Mouse (Mus musculus) B cell, adult 62 days (primary cell): ENCODE measurements around the gene Scmh1. TPM values are rescaled to one million over a fixed set of nuclear protein-coding genes. Genes with fewer than 3 reads are reported as not detected.

Experiments used
- total RNA-seq: library from RNA; stranded (reverse); gene quantifications from 4 replicates; pipeline ENCODE4 v1.2.4, GENCODE M21; 2023

Scmh1 gene
- total RNA-seq: 39.1 to 47.1 TPM (median 42.7 TPM) in 4 replicates

GRCm38 (mm10) chr4:120405144-120405805, at the start of gene Scmh1:
TSS of gene Scmh1 (plus strand) at chr4:120405281.

GRCm38 (mm10) chr4:120531986-120532385, 126.9 kb downstream of the Scmh1 start, which contains the start of gene Slfnl1:
TSS of gene Slfnl1 (plus strand) at chr4:120532231.

GRCm38 (mm10) chr4:120569486-120570437, 164.7 kb downstream of the Scmh1 start, which contains the start of gene Ctps:
TSS of gene Ctps (minus strand) at chr4:120570276.

Other genes starting within 250 kb of the Scmh1 start
- gene Edn2, start 244.1 kb upstream of the Scmh1 start, total RNA-seq: not detected in 4 replicates
- 0.43 to 0.75 TPM (median 0.57 TPM) in 4 replicates for gene Foxo6, start 117.9 kb upstream of the Scmh1 start, total RNA-seq
- 0.41 to 0.97 TPM (median 0.60 TPM) in 4 replicates for gene Slfnl1, start 127.0 kb downstream of the Scmh1 start, total RNA-seq
- gene Ctps, start 165.0 kb downstream of the Scmh1 start, total RNA-seq: 16.3 to 19.1 TPM (median 18.0 TPM) in 4 replicates
- gene Gm8439, start 183.5 kb downstream of the Scmh1 start, total RNA-seq: not detected in 4 replicates